Mouse (Mus musculus): ENCODE data around the gene Grip1. TPM values are rescaled to one million over a fixed set of nuclear protein-coding genes. Genes with fewer than 3 reads are reported as not detected.
A peak's percentile ranks its signal among the peaks of the same experiment; 100 is the strongest.

Grip1 gene
- polyA plus RNA-seq, 1 experiment from 2014 or later: 3.3 TPM

DNA sequence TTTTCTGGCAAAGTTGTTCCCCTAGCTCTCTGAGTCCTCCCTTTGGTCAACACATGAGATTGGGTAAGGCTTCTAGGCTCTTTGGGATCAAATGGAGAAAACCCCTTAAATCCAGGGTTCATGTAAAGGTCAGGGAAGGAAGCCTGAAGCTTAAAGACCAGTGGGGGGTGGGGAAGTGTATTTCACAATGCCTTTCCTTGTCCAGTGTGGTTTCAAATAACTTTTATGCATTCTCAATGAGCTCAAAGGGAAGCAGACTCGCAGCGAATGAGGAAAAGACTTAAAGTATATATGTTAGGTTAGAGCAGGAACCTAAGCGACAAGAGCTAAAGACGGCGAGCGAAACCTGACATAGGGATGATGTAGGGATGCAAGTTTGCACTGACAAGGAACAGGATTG is 131.0 kb downstream of the Grip1 start:
- Histone ChIP-seq H3K4me1 (ENCODE audit: insufficient read depth, low read length) (peaks cover 8% of the 10 kb centered on the region; the same call in 1 of the 2 replicates), H3K27me3 (ENCODE audit: insufficient read depth, low read length) (no peaks in the 10 kb centered on the region), H3K4me3 (ENCODE audit: low read length) (no peak overlapping the region), H3K9ac (replicated peaks; ENCODE audit: low read length) (no peak overlapping the region), H3K9me3 (ENCODE audit: low read length) (no peaks in the 10 kb centered on the region), H3K36me3 (ENCODE audit: insufficient read depth, low read length) (no peaks in the 10 kb centered on the region), H3K4me2 (replicated peaks; ENCODE audit: low read depth, low read length) (no peak overlapping the region), H3K27ac (ENCODE audit: low read length) (peak overlapping the region; percentile 24; the same call in 1 of the 2 replicates)
- WGBS: 68% methylated on average over 6 of the region's 6 CpGs
- ATAC-seq (ENCODE audit: low FRiP score, low TSS enrichment): no peak

DNA sequence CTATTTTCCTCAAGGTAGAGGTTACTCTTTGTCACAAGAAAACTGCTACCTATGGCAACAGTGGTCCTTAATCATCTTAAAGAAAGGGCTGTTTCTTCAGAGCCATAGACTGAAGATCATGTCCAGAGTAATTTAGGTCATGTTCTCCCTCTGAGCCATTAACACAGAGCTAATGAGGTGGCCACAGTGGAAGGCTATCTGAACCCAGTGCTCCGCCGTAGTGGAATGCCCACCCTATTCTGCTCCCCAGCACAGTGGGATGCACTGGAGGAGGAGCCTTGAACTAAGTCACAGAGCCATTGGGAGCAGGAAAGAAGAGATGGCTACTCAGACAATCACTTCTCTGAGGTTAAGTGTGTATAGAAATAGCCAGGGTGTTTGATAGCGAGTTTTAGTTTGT is 133.3 kb downstream of the Grip1 start:
- Histone ChIP-seq H3K27me3 (ENCODE audit: insufficient read depth, low read length) (no peaks in the 10 kb centered on the region), H3K4me3 (ENCODE audit: low read length) (no peak overlapping the region), H3K9ac (replicated peaks; ENCODE audit: low read length) (no peak overlapping the region), H3K27ac (ENCODE audit: low read length) (no peak overlapping the region), H3K4me1 (ENCODE audit: insufficient read depth, low read length) (peaks cover 8% of the 10 kb centered on the region; the same call in 1 of the 2 replicates), H3K9me3 (ENCODE audit: low read length) (peaks cover 2% of the 10 kb centered on the region; the same call in 1 of the 2 replicates), H3K4me2 (replicated peaks; ENCODE audit: low read depth, low read length) (no peak overlapping the region), H3K36me3 (ENCODE audit: insufficient read depth, low read length) (no peaks in the 10 kb centered on the region)
- no peak for ATAC-seq (ENCODE audit: low FRiP score, low TSS enrichment)
- WGBS: 70% methylated on average over 3 of the region's 3 CpGs

DNA sequence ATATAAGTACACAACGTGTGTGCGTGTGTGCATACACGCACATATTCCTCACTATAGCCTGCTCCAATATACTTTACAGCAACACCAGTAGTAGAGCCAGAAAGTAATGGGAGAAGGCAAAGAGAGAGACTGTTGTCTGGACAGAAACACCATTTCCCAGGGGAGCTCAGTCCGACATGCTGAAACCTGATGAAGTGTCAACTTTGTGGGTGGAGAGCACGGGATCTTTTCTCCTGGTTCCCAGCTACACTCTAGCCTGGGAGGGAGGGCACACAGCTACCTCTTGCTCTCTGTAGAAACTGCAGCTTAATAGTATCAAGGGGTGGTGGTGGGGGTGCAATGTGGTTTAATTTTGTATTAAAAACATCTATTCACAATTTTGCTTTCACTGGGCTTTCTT is 143.2 kb downstream of the Grip1 start:
- H3K9me3 ChIP-seq (ENCODE audit: low read length): no peaks in the 10 kb centered on the region
- H3K4me3 ChIP-seq (ENCODE audit: low read length): no peak overlapping the region
- no peak overlapping the region for H3K4me2 ChIP-seq (replicated peaks; ENCODE audit: low read depth, low read length)
- 59% methylated on average over 5 of the region's 5 CpGs for WGBS
- H3K27ac ChIP-seq (ENCODE audit: low read length): no peak overlapping the region
- no peak for ATAC-seq (ENCODE audit: low FRiP score, low TSS enrichment)
- no peak overlapping the region for H3K9ac ChIP-seq (replicated peaks; ENCODE audit: low read length)
- H3K36me3 ChIP-seq (ENCODE audit: insufficient read depth, low read length): no peaks in the 10 kb centered on the region
- no peaks in the 10 kb centered on the region for H3K27me3 ChIP-seq (ENCODE audit: insufficient read depth, low read length)
- H3K4me1 ChIP-seq (ENCODE audit: insufficient read depth, low read length): no peaks in the 10 kb centered on the region

DNA sequence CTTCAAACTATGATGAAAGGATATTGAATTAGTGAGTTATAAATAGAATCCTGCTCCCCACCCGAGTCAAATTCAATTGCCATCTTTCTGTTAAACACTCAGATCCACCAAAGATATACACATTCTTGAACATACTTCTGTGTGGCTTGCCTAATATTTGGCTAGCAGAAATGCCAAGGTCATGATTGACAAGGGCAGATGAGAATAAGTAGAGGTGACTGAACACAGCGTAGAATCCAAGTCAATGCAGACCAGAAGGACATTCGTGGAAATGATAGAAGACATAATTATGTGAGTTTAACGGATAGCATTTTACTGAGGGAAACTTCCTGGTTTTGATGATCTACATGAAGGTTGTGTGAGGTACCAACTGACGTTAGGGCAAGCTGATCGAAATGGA is 153.9 kb downstream of the Grip1 start:
- no peak for ATAC-seq (ENCODE audit: low FRiP score, low TSS enrichment)

DNA sequence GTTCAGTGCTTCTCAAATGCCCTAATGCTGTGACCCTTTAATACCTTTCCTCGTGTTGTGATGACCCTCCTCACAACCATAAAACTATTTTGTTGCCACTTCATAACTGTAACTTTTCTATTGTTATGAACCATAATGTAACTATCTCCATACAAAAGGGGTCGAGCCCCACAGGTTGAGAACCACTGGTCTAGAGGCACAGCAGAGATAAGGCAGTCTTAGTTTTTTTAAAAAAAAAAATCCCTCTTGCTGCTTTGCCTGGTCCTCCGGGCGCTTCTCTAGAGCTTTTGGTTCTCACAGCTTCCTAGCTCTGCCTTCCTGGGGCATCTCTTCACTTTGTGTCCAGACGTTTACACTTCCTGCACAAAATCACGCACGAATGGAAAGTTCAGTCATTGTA is 155.4 kb downstream of the Grip1 start:
- no peaks in the 10 kb centered on the region for H3K9me3 ChIP-seq (ENCODE audit: low read length)
- no peak overlapping the region for H3K4me2 ChIP-seq (replicated peaks; ENCODE audit: low read depth, low read length)
- 81% methylated on average over 7 of the region's 7 CpGs for WGBS
- H3K27ac ChIP-seq (ENCODE audit: low read length): no peak overlapping the region
- no peaks in the 10 kb centered on the region for H3K36me3 ChIP-seq (ENCODE audit: insufficient read depth, low read length)
- no peak for ATAC-seq (ENCODE audit: low FRiP score, low TSS enrichment)
- no peaks in the 10 kb centered on the region for H3K4me1 ChIP-seq (ENCODE audit: insufficient read depth, low read length)
- no peak overlapping the region for H3K4me3 ChIP-seq (ENCODE audit: low read length)
- no peaks in the 10 kb centered on the region for H3K27me3 ChIP-seq (ENCODE audit: insufficient read depth, low read length)
- no peak overlapping the region for H3K9ac ChIP-seq (replicated peaks; ENCODE audit: low read length)

More for the DNA sequence above, 153.9 kb downstream of the Grip1 start:
- H3K36me3 ChIP-seq (ENCODE audit: insufficient read depth, low read length): no peaks in the 10 kb centered on the region
- H3K27ac ChIP-seq (ENCODE audit: low read length): no peak overlapping the region
- H3K9ac ChIP-seq (replicated peaks; ENCODE audit: low read length): no peak overlapping the region
- H3K4me2 ChIP-seq (replicated peaks; ENCODE audit: low read depth, low read length): no peak overlapping the region
- WGBS: 88% methylated on average over 6 of the region's 6 CpGs
- no peak overlapping the region for H3K4me3 ChIP-seq (ENCODE audit: low read length)
- no peaks in the 10 kb centered on the region for H3K4me1 ChIP-seq (ENCODE audit: insufficient read depth, low read length)
- no peaks in the 10 kb centered on the region for H3K27me3 ChIP-seq (ENCODE audit: insufficient read depth, low read length)
- no peaks in the 10 kb centered on the region for H3K9me3 ChIP-seq (ENCODE audit: low read length)

DNA sequence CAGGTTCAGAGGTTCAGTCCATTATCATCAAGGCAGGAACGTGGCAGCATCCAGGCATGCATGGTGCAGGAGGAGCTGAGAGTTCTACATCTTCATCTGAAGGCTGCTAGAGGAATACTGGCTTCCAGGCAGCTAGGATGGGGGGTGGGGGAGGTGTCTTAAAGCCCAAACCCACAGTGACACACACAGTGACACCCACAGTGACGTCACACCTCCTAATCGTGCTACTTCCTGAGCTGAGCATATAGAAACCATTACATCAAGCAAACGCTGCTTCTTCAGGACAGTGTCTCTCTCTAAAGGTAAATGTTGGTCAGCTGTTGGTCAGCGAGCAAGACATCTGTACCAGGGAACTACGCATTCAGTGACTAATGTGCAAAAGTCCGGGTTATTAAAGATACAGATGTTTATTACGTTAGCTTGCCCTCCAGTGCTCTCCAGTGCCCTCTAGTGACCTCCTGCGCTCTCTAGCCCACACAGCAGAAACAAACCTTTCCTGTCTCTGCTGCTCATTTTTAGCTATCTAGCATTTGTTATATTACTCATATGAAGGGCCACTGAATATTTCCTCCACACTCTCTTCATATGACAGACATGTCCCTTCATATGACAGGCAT is 156.8 kb downstream of the Grip1 start:
- no peaks in the 10 kb centered on the region for H3K36me3 ChIP-seq (ENCODE audit: insufficient read depth, low read length)
- H3K27ac ChIP-seq (ENCODE audit: low read length): no peak overlapping the region
- H3K9ac ChIP-seq (replicated peaks; ENCODE audit: low read length): no peak overlapping the region
- no peak for ATAC-seq (ENCODE audit: low FRiP score, low TSS enrichment)
- 53% methylated on average over 9 of the region's 9 CpGs for WGBS
- no peaks in the 10 kb centered on the region for H3K9me3 ChIP-seq (ENCODE audit: low read length)
- no peak overlapping the region for H3K4me3 ChIP-seq (ENCODE audit: low read length)
- no peaks in the 10 kb centered on the region for H3K27me3 ChIP-seq (ENCODE audit: insufficient read depth, low read length)
- peaks cover 9% of the 10 kb centered on the region for H3K4me1 ChIP-seq (ENCODE audit: insufficient read depth, low read length)
- H3K4me2 ChIP-seq (replicated peaks; ENCODE audit: low read depth, low read length): no peak overlapping the region

DNA sequence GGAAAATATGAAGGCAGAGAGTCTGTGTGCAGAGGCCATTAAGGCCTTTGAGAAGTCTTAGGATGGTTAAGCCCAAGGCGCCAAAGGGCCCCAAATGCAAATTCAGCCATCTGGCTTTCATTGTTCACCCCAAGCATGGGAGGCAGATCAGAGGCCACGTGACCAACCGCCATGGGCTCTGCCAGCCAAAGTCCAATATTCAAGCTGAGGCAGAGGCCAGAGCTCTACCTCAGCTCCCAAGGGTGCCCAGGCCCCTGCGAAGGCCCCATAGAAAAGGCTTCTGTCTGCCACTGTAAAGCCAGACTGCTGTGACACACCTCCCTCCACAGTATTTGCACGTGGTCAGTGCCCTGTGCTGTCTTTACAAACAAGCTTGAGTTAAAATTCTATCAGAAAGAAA is 158.4 kb downstream of the Grip1 start:
- Histone ChIP-seq H3K4me1 (ENCODE audit: insufficient read depth, low read length) (peaks cover 20% of the 10 kb centered on the region), H3K36me3 (ENCODE audit: insufficient read depth, low read length) (no peaks in the 10 kb centered on the region), H3K4me2 (replicated peaks; ENCODE audit: low read depth, low read length) (no peak overlapping the region), H3K4me3 (ENCODE audit: low read length) (no peak overlapping the region), H3K9me3 (ENCODE audit: low read length) (no peaks in the 10 kb centered on the region), H3K27me3 (ENCODE audit: insufficient read depth, low read length) (no peaks in the 10 kb centered on the region), H3K9ac (replicated peaks; ENCODE audit: low read length) (no peak overlapping the region), H3K27ac (ENCODE audit: low read length) (no peak overlapping the region)
- no peak for ATAC-seq (ENCODE audit: low FRiP score, low TSS enrichment)
- 93% methylated on average over 5 of the region's 5 CpGs for WGBS

DNA sequence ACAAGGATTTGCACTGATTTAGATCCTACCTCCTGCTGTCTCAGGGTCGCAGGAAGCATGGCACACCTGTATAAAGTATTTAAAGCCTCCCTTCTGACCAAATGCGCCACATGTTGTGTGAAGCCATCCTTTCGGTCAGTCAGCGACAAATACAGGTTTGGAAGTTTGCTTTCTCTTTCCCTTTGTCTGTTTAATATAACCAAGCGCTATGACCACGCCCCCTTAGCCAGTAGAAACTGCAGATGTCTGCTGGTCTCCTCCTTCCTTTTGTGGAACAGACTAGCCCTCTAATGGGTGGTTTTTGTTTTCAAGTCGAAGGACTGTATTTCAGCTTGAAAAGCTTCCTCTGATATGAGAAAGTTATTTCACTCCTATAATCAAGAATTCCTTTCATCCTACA is 161.1 kb downstream of the Grip1 start:
- H3K4me2 ChIP-seq (replicated peaks; ENCODE audit: low read depth, low read length): peak overlapping the region; percentile 43
- H3K27ac ChIP-seq (ENCODE audit: low read length): peak overlapping the region; percentile 43
- no peaks in the 10 kb centered on the region for H3K36me3 ChIP-seq (ENCODE audit: insufficient read depth, low read length)
- H3K9me3 ChIP-seq (ENCODE audit: low read length): no peaks in the 10 kb centered on the region
- H3K4me3 ChIP-seq (ENCODE audit: low read length): peak overlapping the region; percentile 27; the same call in 1 of the 2 replicates
- WGBS: 38% methylated on average over 7 of the region's 7 CpGs
- ATAC-seq (ENCODE audit: low FRiP score, low TSS enrichment): peak; percentile 58
- H3K27me3 ChIP-seq (ENCODE audit: insufficient read depth, low read length): no peaks in the 10 kb centered on the region
- 0 out of 2 replicates have a peak overlapping the region, but pooled peaks have one; percentile 22 for H3K9ac ChIP-seq (replicated peaks; ENCODE audit: low read length)
- peaks cover 20% of the 10 kb centered on the region for H3K4me1 ChIP-seq (ENCODE audit: insufficient read depth, low read length)

DNA sequence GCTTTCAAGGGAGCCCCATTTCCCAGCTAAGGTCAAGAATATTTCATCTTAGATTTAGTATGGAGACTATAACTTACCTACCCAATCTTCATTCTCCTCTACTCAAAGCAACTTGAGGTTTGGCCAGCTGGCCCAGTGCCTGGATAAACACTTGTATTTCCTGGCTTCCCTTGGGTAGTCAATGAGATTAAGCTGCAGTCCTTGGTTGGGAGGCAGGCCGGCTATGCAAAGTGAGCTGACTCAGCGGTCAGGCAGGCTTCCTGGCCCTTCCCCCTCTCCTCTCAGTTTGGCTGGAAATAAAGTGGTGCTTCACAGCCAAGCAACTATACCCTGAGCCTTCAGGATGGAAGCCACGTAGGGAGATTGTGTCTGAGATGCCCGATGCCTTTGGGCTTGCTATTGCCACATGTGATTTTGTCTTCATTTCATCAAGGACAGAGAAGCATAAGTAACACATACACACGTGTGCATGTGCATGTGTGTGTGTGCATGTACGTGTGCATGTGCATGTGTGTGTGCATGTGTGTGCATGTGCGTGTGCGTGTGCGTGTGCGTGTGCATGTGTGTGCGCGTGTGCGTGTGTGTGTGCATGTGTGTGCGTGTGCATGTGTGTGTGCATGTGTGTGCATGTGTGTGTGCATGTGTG is 161.7 kb downstream of the Grip1 start:
- H3K9ac ChIP-seq (replicated peaks; ENCODE audit: low read length): no peak overlapping the region
- no peak overlapping the region for H3K4me3 ChIP-seq (ENCODE audit: low read length)
- H3K9me3 ChIP-seq (ENCODE audit: low read length): no peaks in the 10 kb centered on the region
- peak overlapping the region; percentile 43; the same call in 1 of the 2 replicates for H3K4me2 ChIP-seq (replicated peaks; ENCODE audit: low read depth, low read length)
- no peaks in the 10 kb centered on the region for H3K27me3 ChIP-seq (ENCODE audit: insufficient read depth, low read length)
- H3K36me3 ChIP-seq (ENCODE audit: insufficient read depth, low read length): no peaks in the 10 kb centered on the region
- WGBS: 61% methylated on average over 14 of the region's 14 CpGs
- peak overlapping the region; percentile 43 for H3K27ac ChIP-seq (ENCODE audit: low read length)
- H3K4me1 ChIP-seq (ENCODE audit: insufficient read depth, low read length): peaks cover 20% of the 10 kb centered on the region
- peak; percentile 94 for ATAC-seq (ENCODE audit: low FRiP score, low TSS enrichment)

DNA sequence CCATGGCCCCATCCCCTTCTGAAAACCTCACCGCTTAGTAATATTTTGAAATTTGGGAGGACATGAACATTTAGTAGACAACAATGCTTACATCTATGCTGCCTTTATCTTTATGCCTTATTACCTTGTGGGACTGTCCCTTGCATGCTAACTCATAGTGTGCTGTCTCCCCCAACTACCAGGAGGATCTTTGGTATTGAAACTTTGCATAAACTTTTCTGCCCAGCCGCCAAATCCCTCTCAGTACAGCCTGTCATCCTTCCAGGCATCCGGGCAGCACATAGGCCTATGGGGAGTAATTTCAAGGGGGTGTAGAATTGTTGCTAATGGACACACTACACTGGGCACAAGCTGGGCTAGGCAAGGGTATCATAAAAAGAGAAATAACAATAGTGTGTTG is 162.4 kb downstream of the Grip1 start:
- no peak overlapping the region for H3K4me3 ChIP-seq (ENCODE audit: low read length)
- no peak for ATAC-seq (ENCODE audit: low FRiP score, low TSS enrichment)
- no peak overlapping the region for H3K27ac ChIP-seq (ENCODE audit: low read length)
- H3K4me1 ChIP-seq (ENCODE audit: insufficient read depth, low read length): peaks cover 20% of the 10 kb centered on the region
- H3K27me3 ChIP-seq (ENCODE audit: insufficient read depth, low read length): no peaks in the 10 kb centered on the region
- no peaks in the 10 kb centered on the region for H3K9me3 ChIP-seq (ENCODE audit: low read length)
- no peak overlapping the region for H3K4me2 ChIP-seq (replicated peaks; ENCODE audit: low read depth, low read length)
- 73% methylated on average over 3 of the region's 3 CpGs for WGBS
- no peaks in the 10 kb centered on the region for H3K36me3 ChIP-seq (ENCODE audit: insufficient read depth, low read length)
- H3K9ac ChIP-seq (replicated peaks; ENCODE audit: low read length): no peak overlapping the region
